Mouse (Mus musculus): ENCODE results near the gene Gid8. TPM values are rescaled to one million over a fixed set of nuclear protein-coding genes. Genes with fewer than 3 reads are reported as not detected.
A peak's percentile ranks its signal among the peaks of the same experiment; 100 is the strongest.

The Gid8 gene
- polyA plus RNA-seq, 1 experiment from 2014 or later: 58.1 TPM

DNA sequence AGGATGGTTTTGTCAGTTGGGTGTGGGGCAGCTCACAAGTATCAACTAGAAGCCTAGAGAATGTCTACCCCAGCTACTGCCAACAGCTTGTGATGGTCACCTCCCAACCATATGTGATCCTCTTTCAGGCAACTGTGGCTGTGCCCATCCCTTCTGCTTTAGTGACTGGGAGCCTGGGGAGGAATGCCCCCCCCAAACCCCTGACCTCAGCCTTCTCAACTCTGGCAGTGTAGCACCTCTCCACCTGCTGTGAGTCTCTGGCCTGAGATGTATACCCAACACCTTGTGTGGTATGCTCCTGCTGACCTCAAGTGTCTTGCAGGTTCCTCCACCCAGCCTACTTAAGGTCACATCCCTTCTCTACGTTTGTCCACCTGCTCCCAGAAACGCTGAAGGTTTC lies 13.9 kb downstream of the Gid8 start:
- Histone ChIP-seq H3K27ac (ENCODE audit: low read depth, low read length) (no peak overlapping the region), H3K27me3 (ENCODE audit: control insufficient read depth, insufficient read depth, low read length) (no peaks in the 10 kb centered on the region), H3K4me3 (ENCODE audit: low read depth, low read length) (no peak overlapping the region), H3K9me3 (ENCODE audit: control insufficient read depth, low read length) (no peaks in the 10 kb centered on the region), H3K9ac (ENCODE audit: low read length) (no peak overlapping the region), H3K4me2 (ENCODE audit: low read depth, low read length, severe bottlenecking) (no peak overlapping the region), H3K4me1 (replicated peaks; ENCODE audit: control insufficient read depth, insufficient read depth, low read length) (no peaks in the 10 kb centered on the region), H3K36me3 (ENCODE audit: control insufficient read depth, insufficient read depth, low read length) (peaks cover 2% of the 10 kb centered on the region)
- no peak for DNase-seq (ENCODE audit: low spot score)
- no peak for ATAC-seq (replicated peaks; ENCODE audit: low FRiP score)
- WGBS: 69% methylated on average over 2 of the region's 2 CpGs

DNA sequence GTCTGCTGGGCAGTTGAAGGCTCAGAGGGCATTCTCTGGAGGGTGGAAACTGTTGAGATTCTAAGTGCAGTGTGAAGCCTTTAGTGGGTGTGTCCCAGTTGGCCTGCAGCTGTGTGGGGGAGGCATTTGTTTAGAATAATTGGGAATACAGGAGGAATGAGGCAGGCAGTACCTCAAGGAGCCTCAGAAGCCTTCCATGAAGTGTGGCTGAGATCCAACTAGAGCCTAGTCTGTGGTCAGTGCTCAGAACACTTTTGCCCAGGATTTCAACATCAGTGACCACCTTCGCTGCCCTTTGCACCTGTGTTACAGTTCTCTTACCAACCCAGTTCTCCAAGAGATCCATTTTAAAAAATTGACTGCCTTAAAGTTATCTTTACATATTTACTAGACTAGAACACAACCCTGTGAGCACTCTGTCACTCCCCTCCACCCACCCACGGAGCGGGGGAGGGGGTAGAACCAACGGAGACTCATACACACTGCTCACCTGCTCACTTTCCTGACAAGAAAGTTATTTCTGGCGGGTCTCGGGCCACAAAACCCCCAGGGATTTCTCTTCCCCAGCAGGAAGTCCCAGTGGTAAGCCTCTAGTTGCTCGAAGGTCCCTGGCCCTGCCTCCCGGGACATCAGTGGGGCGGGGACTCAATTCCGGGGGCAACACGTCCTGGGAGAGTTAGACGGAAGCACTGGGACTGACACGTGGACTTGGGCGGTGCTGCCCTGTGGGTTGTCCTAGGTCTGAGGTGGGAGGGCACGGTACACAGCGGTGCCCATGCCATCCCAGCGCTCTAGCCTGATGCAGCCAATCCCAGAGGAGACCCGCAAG lies 14.9 kb downstream of the Gid8 start, which contains the start of gene Slc17a9:
TSS of gene Slc17a9 (plus strand) at position 679 of the 829 bp plus-strand sequence.
- no peaks in the 10 kb centered on the region for H3K27me3 ChIP-seq (ENCODE audit: control insufficient read depth, insufficient read depth, low read length)
- no peak within 1 kb of the TSS for H3K27ac ChIP-seq (ENCODE audit: low read depth, low read length)
- no peak within 1 kb of the TSS for H3K4me3 ChIP-seq (ENCODE audit: low read depth, low read length)
- DNase-seq (ENCODE audit: low spot score) (no peak), ATAC-seq (replicated peaks; ENCODE audit: low FRiP score) (0 out of 2 replicates have a peak, but pooled peaks have one; percentile 53)
- no peaks in the 10 kb centered on the region for H3K4me1 ChIP-seq (replicated peaks; ENCODE audit: control insufficient read depth, insufficient read depth, low read length)
- H3K4me2 ChIP-seq (ENCODE audit: low read depth, low read length, severe bottlenecking): no peak within 1 kb of the TSS
- no peaks in the 10 kb centered on the region for H3K9me3 ChIP-seq (ENCODE audit: control insufficient read depth, low read length)
- no peak within 1 kb of the TSS for H3K9ac ChIP-seq (ENCODE audit: low read length)
- no peaks in the 10 kb centered on the region; the same call in 1 of the 2 replicates for H3K36me3 ChIP-seq (ENCODE audit: control insufficient read depth, insufficient read depth, low read length)
- WGBS: 7% methylated on average over 18 of the region's 18 CpGs

DNA sequence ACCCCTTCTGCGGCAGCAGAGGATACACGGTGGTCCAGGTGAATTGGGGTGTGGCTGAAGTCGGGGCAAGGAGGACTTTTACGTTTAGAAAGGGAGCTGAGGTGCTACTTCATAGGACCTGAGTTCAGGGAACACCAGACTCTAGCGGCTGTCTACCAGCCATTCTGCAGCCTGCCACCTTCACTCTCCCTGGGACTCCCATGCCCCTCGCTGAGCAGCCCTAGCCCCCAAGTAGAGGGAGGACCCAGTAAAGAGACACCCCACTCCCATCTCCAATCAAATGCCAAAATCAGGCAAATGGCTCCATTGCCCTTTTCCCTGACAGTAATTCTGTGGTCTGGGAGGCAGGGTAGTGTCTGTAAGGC lies 15.5 kb downstream of the Gid8 start:
- ATAC-seq (replicated peaks; ENCODE audit: low FRiP score): no peak
- no peak for DNase-seq (ENCODE audit: low spot score)
- 11% methylated on average over 6 of the region's 6 CpGs for WGBS
- Histone ChIP-seq H3K9ac (ENCODE audit: low read length) (no peak overlapping the region), H3K4me3 (ENCODE audit: low read depth, low read length) (no peak overlapping the region), H3K4me1 (replicated peaks; ENCODE audit: control insufficient read depth, insufficient read depth, low read length) (no peaks in the 10 kb centered on the region), H3K9me3 (ENCODE audit: control insufficient read depth, low read length) (no peaks in the 10 kb centered on the region), H3K36me3 (ENCODE audit: control insufficient read depth, insufficient read depth, low read length) (no peaks in the 10 kb centered on the region; the same call in 1 of the 2 replicates), H3K4me2 (ENCODE audit: low read depth, low read length, severe bottlenecking) (no peak overlapping the region), H3K27me3 (ENCODE audit: control insufficient read depth, insufficient read depth, low read length) (no peaks in the 10 kb centered on the region), H3K27ac (ENCODE audit: low read depth, low read length) (no peak overlapping the region)

DNA sequence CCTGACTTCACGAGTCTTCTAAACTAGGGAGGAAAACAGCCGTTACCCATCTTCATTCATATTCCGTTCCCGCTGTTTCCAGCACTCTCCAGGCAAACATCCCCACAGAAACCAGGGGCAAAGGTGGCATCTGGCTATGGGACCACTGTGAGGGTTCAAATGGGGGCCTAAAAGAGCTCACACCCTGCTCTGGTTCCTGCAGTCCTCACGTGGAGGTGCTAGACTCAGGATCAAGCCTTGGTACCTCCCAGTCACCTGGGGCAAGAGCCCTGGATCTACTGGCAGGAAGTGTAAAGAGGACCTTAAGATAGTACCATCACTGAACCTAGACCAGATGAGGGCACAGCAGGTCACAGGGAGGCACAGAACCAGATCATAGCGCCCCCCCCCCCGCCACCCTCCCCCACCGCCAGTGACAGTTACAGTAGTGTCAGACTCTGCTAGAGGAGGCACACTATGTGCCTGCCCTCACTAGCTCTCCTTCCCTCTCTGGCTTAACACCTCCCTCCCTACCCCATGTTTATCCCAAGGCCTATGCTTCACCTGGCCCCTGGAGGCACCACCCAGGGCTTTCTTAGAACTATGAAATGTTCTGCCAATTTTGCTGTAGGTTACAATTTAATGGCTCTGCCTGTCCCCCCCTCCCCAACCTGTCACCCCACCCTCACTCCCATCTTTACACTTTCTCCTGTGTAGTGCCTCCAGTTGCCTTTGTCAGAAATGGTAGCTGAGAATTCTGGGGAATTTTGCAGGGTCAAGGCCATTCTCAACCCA lies 16.1 kb downstream of the Gid8 start:
- Histone ChIP-seq H3K4me3 (ENCODE audit: low read depth, low read length) (no peak overlapping the region), H3K4me2 (ENCODE audit: low read depth, low read length, severe bottlenecking) (no peak overlapping the region), H3K4me1 (replicated peaks; ENCODE audit: control insufficient read depth, insufficient read depth, low read length) (no peaks in the 10 kb centered on the region), H3K27me3 (ENCODE audit: control insufficient read depth, insufficient read depth, low read length) (no peaks in the 10 kb centered on the region), H3K27ac (ENCODE audit: low read depth, low read length) (no peak overlapping the region), H3K9ac (ENCODE audit: low read length) (no peak overlapping the region), H3K9me3 (ENCODE audit: control insufficient read depth, low read length) (no peaks in the 10 kb centered on the region), H3K36me3 (ENCODE audit: control insufficient read depth, insufficient read depth, low read length) (no peaks in the 10 kb centered on the region; the same call in 1 of the 2 replicates)
- DNase-seq (ENCODE audit: low spot score) (no peak), ATAC-seq (replicated peaks; ENCODE audit: low FRiP score) (no peak)
- 39% methylated on average over 8 of the region's 8 CpGs for WGBS

DNA sequence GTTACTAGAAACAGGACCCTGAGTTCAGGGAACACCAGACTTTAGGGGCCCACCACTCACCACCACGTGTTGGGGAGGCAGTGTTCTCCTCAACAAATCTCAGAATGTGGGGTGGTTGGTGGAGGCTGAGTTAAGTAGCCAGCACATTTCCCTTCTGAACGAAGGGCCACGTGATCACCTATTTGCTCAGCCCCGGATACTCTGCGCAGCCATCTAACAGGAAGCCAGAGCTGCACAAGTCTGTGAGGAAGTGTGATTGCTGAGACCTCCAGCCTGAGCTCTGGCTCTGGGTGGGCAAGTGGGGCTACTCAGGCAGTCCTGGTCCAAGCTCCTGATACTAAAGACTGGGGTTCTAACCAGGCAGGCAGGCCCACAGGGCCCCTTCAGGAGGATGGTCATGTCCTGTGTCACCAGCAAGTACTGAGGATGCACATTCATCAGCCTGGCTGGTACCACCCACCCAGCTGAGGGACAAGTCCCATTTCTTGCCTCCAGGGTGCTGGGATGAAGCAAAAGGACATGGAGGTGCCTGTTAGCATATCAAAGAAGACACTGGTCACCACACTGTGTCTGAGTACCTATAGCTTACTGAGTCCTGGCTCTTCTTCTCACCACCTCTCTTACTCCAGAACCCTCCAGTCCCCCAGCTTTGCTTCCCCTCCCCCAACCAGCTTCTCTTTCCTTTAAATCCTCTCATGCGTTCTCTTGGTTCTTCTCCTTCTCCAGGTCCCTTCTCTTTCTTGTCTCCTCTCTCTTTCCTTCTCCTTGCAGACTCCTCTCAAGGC lies 16.9 kb downstream of the Gid8 start:
- 74% methylated on average over 6 of the region's 6 CpGs for WGBS
- Histone ChIP-seq H3K9ac (ENCODE audit: low read length) (no peak overlapping the region), H3K36me3 (ENCODE audit: control insufficient read depth, insufficient read depth, low read length) (no peaks in the 10 kb centered on the region; the same call in 1 of the 2 replicates), H3K4me1 (replicated peaks; ENCODE audit: control insufficient read depth, insufficient read depth, low read length) (no peaks in the 10 kb centered on the region), H3K27me3 (ENCODE audit: control insufficient read depth, insufficient read depth, low read length) (no peaks in the 10 kb centered on the region), H3K4me3 (ENCODE audit: low read depth, low read length) (no peak overlapping the region), H3K27ac (ENCODE audit: low read depth, low read length) (no peak overlapping the region), H3K9me3 (ENCODE audit: control insufficient read depth, low read length) (no peaks in the 10 kb centered on the region), H3K4me2 (ENCODE audit: low read depth, low read length, severe bottlenecking) (no peak overlapping the region)
- DNase-seq (ENCODE audit: low spot score): no peak
- ATAC-seq (replicated peaks; ENCODE audit: low FRiP score): no peak

DNA sequence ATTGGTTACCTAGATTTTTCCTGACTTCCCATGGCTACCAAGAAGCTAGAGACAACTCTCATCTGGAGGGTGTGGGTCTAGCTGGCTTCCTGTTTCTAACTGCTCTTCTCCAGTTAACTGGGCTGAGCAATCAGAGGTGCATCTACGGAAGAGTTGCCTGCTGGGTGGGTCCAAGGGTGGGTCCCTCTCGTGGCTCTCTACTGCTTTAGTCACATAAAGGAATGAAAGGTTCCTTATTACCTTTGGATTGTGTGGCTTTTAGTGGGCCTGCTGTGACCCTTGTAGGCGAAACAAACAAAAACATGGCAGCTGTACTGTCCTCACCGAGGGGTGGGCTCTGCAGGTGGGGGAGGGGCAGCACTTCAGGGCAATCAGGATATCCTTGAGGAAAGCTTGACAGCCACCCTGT lies 17.7 kb downstream of the Gid8 start:
- Histone ChIP-seq H3K27ac (ENCODE audit: low read depth, low read length) (no peak overlapping the region), H3K4me1 (replicated peaks; ENCODE audit: control insufficient read depth, insufficient read depth, low read length) (no peaks in the 10 kb centered on the region), H3K36me3 (ENCODE audit: control insufficient read depth, insufficient read depth, low read length) (no peaks in the 10 kb centered on the region), H3K9me3 (ENCODE audit: control insufficient read depth, low read length) (no peaks in the 10 kb centered on the region), H3K4me3 (ENCODE audit: low read depth, low read length) (no peak overlapping the region), H3K4me2 (ENCODE audit: low read depth, low read length, severe bottlenecking) (no peak overlapping the region), H3K9ac (ENCODE audit: low read length) (no peak overlapping the region), H3K27me3 (ENCODE audit: control insufficient read depth, insufficient read depth, low read length) (no peaks in the 10 kb centered on the region)
- WGBS: 67% methylated on average over 4 of the region's 4 CpGs
- no peak for DNase-seq (ENCODE audit: low spot score)
- ATAC-seq (replicated peaks; ENCODE audit: low FRiP score): no peak

DNA sequence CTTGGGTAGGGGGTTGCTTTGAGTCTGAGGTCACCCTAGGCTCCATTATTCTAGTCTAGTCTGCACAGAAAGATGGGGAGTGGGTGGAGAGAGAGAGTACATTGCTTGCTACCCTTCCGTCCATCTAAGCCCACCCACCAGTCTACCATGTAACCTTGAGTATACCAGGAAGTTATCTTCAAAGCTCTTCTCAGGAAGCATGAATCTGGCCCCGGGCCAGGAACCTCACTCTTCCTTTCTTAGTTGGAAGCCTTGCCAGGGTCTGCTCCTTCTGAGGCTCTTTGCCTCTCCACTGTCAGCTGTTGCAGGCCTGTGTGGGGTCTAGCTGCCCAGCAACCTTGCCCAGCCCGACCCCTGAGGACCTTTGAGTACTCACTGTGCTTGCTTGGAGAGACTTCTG lies 21.1 kb downstream of the Gid8 start:
- no peaks in the 10 kb centered on the region for H3K27me3 ChIP-seq (ENCODE audit: control insufficient read depth, insufficient read depth, low read length)
- no peak for ATAC-seq (replicated peaks; ENCODE audit: low FRiP score)
- H3K27ac ChIP-seq (ENCODE audit: low read depth, low read length): no peak overlapping the region
- no peak overlapping the region for H3K9ac ChIP-seq (ENCODE audit: low read length)
- no peak overlapping the region for H3K4me2 ChIP-seq (ENCODE audit: low read depth, low read length, severe bottlenecking)
- H3K4me3 ChIP-seq (ENCODE audit: low read depth, low read length): no peak overlapping the region
- WGBS: 75% methylated on average over 3 of the region's 3 CpGs
- no peaks in the 10 kb centered on the region for H3K36me3 ChIP-seq (ENCODE audit: control insufficient read depth, insufficient read depth, low read length)
- DNase-seq (ENCODE audit: low spot score): no peak
- H3K4me1 ChIP-seq (replicated peaks; ENCODE audit: control insufficient read depth, insufficient read depth, low read length): no peaks in the 10 kb centered on the region
- no peaks in the 10 kb centered on the region for H3K9me3 ChIP-seq (ENCODE audit: control insufficient read depth, low read length)

DNA sequence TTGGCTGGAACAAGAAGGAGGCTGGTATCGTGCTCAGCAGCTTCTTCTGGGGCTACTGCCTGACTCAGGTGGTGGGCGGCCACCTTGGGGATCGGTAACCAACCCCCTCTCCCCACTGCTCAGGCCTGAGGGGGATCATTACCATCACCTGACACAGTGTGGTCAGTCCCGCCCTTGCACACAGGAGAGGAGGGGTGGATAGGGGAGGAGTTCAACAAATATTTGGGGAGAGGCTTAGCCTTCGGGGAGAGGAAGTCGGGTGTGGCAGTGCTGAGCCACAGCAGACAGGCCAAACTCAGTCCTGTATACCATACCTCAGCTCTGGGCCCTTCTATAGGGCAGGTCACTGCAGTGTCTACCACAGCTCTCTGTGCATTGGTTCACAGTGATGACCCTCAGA lies 22.1 kb downstream of the Gid8 start:
- Histone ChIP-seq H3K9ac (ENCODE audit: low read length) (no peak overlapping the region), H3K36me3 (ENCODE audit: control insufficient read depth, insufficient read depth, low read length) (no peaks in the 10 kb centered on the region), H3K4me3 (ENCODE audit: low read depth, low read length) (no peak overlapping the region), H3K9me3 (ENCODE audit: control insufficient read depth, low read length) (no peaks in the 10 kb centered on the region), H3K27ac (ENCODE audit: low read depth, low read length) (no peak overlapping the region), H3K4me2 (ENCODE audit: low read depth, low read length, severe bottlenecking) (no peak overlapping the region), H3K4me1 (replicated peaks; ENCODE audit: control insufficient read depth, insufficient read depth, low read length) (no peaks in the 10 kb centered on the region), H3K27me3 (ENCODE audit: control insufficient read depth, insufficient read depth, low read length) (no peaks in the 10 kb centered on the region)
- 82% methylated on average over 6 of the region's 6 CpGs for WGBS
- DNase-seq (ENCODE audit: low spot score) (no peak), ATAC-seq (replicated peaks; ENCODE audit: low FRiP score) (no peak)

Data from forebrain, embryonic 11.5 days (tissue).